1 mouse cellular context compared by ENCODE assay signal in the genomic region with DNA sequence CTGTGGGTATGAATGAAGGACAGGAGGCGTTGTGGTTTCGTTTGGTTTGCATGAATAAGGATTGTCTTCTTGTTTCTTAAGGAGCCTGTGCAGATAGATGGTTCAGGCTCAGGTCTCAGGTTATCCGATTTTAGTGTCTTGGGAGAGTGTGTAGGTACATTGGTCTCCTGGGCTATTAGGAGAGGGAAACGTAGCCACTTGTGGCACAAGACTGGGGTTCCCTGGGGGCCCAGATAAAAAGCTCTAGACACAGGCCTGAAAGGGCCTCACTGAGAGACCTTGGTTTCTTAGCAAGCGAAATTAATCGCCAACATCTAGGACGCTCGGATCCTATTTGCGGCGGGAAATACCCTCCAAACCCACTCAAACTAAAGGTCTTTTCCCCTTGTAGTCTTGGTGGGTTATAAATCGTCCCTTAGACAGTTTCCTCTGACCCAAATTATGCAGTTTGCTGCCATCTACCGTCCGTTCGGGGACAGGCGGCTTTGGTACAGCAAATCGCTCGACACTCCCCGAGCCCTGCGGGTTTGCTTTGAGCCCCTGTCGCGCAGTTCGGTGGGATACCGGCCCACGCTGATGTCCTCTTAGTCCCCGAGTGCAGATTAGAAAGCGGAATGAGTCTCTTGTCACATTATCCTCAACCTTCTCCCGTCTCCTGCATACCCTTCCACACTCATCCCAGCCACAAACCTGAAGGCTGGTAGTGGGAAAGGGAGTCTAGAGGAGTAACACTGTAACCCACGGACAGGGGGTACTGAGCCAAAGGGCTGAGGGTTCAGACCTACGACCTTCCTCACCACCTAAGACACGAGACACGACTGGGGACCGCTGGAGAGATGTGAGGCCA.
TF ChIP-seq lines count a peak whose summit lies in the region.

No protein-coding gene starts in this region.

TF ChIP-seq in ES-E14, 5 proteins besides CTCF, POLR2A, EP300 and RAD21:
- TF ChIP-seq MAFK (IDR thresholded peaks at IDR 0.05; ENCODE audit: insufficient read depth, low read depth, low read length), result no peak
- no peak for TF ChIP-seq ZNF384 (IDR thresholded peaks at IDR 0.05; ENCODE audit: low read depth, low read length)
- TF ChIP-seq ZC3H11A (IDR thresholded peaks at IDR 0.05; ENCODE audit: borderline replicate concordance, low read depth, low read length), result no peak
- no peak for TF ChIP-seq CHD2 (IDR thresholded peaks at IDR 0.05; ENCODE audit: low read depth, low read length)
- no peak for TF ChIP-seq HCFC1 (IDR thresholded peaks at IDR 0.05; ENCODE audit: borderline replicate concordance, insufficient read depth, low read length)
TF ChIP-seq in ES-E14: peak in this region for 0.
